Mouse (Mus musculus): ENCODE data around the gene Cacna1s. TPM values are rescaled to one million over a fixed set of nuclear protein-coding genes. Genes with fewer than 3 reads are reported as not detected.

Cacna1s gene
- total RNA-seq (2021) = 100 to 1,000 TPM; 557 to 583 TPM
- long read RNA-seq, experiment 1, full-length matches to known transcripts = 221 of 444 reads
- long read RNA-seq, experiment 1, partial matches to known transcripts = 203 of 444 reads
- long read RNA-seq, experiment 1, other reads (novel, unspliced or antisense) = 20 of 444 reads
- long read RNA-seq, experiment 2, full-length matches to known transcripts = 420 of 646 reads
- long read RNA-seq, experiment 2, partial matches to known transcripts = 148 of 646 reads
- long read RNA-seq, experiment 2, other reads (novel, unspliced or antisense) = 78 of 646 reads

DNA sequence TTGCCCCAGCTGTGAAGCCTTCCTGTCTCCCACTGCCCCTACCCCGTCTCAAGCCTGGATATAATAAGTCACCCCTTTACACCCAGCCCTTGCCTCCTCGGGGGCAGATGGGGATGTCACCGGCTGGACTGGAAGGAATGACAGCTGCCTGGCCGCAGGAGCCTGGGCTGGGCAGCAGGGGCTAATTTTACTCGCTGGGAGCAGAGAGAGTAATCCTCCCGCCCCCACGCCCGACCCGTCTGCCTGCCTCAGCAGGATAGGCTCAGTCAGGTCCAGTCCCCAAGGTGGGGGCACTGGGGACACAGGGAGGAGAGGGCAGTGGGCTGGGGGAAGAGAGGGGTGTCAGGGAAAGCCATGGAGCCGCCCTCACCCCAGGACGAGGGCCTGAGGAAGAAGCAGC is at the start of gene Cacna1s:
TSS of gene Cacna1s (plus strand) at position 204 of the 400 bp plus-strand sequence.
- intact Hi-C loops (cut with DNase I; ENCODE audit: low total_unique reads) = no loop called here
- DNase-seq = peak; percentile 80

DNA sequence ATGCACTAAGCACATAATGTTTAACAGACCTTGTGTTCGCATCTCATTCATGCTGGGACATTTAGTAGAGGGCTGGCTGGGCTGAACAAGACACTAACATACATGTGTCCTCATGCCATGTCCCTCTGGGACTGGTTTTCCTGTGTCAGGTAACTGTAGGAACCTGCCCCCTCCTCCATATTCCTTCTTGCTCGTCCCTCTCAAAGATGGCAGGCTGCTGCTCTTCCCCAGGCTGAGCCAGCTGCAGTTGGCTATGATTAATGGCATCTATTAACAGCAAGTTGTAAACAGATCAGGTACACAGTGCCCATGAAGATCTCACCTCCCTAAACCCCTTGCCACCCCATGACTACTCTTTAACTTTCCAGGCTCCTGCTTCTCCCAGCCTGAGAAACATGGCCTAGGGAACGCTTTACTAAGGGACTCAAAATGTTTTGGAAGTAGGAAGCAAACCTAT is 46.2 kb upstream of the Cacna1s start, which contains the start of gene Igfn1:
TSS of gene Igfn1 (minus strand) at position 51 of the 457 bp plus-strand sequence.
- intact Hi-C loops (cut with DNase I; ENCODE audit: low total_unique reads) = no loop called here
- no peak for DNase-seq

DNA sequence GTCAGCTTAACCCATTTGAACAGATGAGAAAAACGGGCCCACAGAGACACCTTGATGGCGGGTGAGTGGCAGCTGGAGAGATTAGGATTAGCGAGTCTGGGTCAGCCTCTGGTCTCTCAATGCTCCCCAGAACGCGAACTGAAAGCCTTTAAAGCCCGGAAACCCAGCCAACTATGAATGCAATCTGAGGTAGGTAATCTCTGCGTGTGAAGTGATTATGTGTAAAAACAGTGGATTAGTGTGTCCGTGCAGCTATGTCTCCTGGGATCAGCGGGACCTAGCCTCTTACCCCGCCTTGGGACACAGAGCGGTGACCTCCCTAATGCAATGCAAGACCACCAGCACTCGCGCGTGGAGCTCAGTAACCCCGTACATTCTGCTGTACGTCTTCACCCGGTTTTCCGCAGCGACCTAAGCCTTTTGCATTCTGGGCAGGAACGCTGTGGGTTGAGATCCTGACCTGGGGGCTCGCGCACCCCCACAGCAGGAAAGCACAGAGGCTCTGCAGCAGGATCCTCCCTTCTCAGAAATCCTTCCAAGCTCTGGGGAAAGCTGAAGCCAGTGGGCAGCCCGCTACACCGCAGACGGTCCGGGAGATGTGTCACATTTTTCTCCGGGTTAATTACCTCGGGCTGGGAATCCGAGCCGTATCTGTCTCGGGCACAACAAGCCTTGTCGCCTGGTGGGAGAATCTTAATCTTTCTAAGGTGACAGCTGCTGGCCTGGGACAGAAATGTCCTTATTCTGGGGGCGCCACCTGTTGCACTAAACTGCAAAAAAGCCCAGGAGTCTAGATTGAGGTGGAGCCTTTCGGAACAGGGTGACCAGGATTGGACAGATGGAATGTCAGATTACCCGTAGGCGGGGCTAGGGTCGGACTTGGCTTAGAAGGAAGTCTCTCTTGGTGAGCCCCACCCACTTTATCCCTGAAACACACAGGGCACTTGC is 45.1 kb upstream of the Cacna1s start, which contains the start of gene Tmem9:
TSS of gene Tmem9 (plus strand) at position 940 of the 948 bp plus-strand sequence.
- intact Hi-C loops (cut with DNase I; ENCODE audit: low total_unique reads) = no loop called here
- DNase-seq = peak; percentile 81

DNA sequence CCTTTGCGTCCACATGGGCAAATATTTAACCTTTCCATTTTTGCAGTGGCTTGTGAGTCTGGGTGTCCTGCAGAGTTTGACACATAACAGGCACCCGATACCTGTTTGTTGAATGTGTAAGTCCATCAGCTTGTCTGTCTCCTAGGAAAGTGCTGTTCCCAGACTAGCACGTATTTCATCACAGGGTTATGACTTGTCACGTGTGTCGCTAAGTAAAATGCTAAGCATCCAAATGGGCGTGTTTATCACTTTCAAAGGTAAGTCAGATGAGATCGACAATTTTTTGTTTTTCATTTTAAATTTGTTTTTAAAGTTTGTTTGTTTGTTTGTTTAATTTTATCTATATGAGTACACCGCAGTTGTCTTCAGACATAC is 44.4 kb upstream of the Cacna1s start:
- intact Hi-C loops (cut with DNase I; ENCODE audit: low total_unique reads) = no loop called here
- DNase-seq = no peak

DNA sequence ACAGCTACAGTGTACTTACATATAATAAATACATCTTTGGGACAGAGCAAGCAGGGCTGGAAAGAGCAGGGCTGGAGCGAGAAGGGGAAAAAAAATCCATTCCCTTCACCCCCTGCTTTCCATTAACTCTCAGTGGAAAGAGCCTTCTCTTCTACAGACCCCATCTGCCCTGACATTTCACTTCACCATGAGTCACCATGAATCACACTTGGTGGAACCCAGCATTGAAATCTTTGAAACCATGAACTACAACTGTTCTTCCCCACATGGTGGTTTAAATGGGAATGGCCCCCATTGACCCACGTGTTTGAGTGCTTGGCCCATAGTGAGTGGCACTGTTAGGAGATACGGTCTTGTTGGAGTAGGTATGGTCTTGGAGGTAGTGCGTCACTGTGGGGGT is 42.3 kb upstream of the Cacna1s start:
- intact Hi-C loops (cut with DNase I; ENCODE audit: low total_unique reads) = no loop called here
- no peak for DNase-seq

DNA sequence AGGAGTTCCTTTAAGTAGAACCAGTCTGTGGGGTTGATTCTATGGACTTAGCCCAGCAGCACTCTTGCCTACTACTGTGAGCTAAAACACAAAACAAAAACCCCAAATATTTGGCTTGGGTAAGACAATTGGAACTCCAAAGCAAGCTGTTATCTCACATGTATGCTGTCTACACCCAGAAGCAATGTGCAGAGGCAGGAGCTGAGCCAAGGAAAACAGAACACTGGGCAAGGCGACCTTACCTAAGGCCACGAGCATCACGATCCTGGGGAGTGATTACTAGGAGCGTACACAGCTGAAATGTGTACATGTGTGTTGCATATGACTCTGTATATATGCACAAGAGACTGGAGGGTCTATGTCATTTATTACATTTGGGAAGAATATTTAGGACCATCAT is 39.0 kb upstream of the Cacna1s start:
- intact Hi-C loops (cut with DNase I; ENCODE audit: low total_unique reads) = no loop called here
- no peak for DNase-seq

DNA sequence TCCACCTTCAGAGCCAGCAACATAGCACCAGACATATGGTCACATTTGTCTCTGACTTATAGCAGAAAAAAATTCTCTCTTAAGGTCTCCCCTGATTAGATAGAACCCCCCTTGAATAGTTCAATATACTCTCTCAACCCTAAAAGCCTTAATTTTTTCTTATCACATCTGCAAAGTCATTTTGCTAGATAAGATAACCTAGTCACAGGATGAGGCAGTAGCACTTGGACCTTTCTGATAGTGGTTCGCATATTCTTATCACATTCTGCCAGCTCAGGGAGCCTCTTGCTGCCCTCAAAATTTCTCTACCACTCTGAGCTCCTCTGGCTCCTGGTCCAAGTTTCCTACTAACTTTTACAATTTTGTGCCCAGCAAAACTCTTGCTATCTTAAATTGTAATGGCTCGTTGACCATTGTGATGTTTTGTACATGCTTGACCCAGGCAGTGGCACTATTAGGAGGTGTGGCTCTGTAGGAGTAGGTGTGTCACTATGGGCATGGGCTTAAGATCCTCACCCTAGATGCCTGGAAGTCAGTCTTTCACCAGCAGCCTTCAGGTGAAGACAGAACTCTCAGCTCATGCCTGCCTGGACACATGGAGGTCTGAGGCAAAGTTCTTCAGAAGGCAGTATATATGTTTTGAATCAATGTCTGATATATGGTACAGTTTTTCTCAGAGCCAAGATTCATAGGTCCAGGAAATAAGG is 37.6 kb upstream of the Cacna1s start:
- intact Hi-C loops (cut with DNase I; ENCODE audit: low total_unique reads) = no loop called here
- no peak for DNase-seq

DNA sequence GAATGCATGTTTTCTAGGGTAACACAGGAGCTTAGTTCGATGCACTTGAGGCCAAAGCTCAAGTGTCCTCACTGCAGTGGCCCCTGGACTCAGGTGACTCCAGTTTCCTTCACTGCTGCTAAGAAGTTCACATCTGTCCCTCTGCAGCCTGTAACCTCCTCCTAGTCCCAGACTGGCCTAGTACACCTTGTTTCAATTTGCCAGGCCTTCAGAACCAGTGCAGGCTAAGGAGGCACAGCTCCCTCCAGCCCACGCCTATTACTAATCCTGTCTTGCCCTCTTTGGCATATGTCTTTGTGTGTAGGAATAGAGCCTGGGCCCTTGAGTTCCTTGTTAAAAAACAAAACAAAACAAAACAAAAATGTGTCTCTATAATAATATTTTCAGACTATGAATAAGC is 35.2 kb upstream of the Cacna1s start:
- DNase-seq = no peak
- intact Hi-C loops (cut with DNase I; ENCODE audit: low total_unique reads) = no loop called here

DNA sequence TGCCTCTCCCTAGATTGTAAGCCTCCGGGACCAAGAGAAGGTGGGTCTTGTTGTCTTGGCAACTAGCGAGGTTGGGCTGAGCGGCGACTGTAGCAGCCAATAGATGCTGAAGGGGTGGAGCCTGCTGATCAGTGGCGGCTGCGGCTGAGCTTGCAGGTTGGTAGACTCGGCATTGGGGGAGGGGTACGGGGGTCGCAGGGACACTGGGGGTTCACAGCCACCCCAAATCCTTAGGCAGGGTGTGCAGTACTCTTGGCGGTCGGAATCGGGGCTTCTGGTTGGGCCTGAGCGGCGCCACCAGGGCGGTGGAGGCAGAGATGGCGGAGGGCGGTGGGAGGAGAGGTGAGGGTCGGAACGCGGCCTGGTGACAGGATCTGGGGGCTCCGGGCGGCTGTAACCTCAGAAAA is 34.6 kb upstream of the Cacna1s start:
- intact Hi-C loops (cut with DNase I; ENCODE audit: low total_unique reads) = no loop called here
- DNase-seq = peak; percentile 91

DNA sequence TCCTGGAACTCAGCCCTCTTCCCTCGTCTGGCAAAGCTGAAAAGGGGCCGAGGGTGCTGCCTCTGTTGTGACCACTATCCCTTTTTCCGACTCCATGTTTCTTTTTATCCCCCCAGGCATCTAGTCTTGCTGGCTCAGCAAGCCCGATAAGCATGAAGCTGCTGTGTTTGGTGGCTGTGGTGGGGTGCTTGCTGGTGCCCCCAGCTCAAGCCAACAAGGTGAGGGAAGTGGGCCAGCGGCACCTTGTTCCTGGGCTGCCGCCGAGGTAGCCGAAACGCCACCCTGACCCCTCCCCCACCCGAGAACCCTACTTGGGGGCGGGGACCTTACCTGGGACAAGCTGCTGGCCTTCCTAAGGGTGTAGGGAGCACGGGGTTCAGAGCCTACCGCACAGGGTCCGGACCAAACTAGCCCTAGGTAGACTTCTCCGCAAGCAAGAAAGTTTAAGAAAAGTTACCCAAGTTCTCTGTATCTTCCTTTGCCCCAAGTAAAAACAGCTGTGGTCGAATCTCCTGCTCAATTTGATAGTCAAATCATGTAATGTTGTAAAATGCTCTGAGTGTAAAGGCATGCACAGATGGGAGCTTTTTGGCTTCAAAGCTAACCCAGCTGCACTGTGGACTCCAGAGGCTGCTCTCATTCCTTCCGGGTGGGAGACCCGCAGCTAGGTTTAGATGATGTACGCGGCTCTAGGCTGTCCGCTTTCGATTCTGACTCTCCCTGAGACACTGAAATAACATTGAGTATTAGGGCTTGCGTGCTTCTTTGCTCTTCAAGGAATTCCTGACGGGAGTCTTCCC is 34.0 kb upstream of the Cacna1s start:
- DNase-seq = peak; percentile 22
- intact Hi-C loops (cut with DNase I; ENCODE audit: low total_unique reads) = no loop called here

DNA sequence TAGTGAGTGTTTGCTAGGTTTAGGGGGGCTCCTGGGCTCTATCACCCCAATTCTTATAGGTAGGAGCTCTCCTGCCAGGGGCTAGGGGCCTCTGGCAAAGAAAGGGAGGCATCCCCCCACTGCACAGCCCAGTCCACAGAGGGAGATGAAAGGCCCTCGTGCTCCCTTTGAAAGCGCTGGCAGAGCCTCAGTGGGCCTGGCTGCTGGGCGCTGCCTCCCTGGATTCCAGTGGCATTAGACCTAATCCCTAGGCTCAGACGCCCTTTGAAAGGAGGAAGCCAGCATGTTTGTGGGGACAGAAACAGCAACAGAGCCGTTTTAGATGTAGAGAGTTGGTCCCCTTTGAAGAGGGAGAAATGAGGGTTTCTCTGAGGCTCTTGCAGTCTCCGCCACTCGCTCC is 22.3 kb upstream of the Cacna1s start:
- DNase-seq = no peak
- intact Hi-C loops (cut with DNase I; ENCODE audit: low total_unique reads) = no loop called here

DNA sequence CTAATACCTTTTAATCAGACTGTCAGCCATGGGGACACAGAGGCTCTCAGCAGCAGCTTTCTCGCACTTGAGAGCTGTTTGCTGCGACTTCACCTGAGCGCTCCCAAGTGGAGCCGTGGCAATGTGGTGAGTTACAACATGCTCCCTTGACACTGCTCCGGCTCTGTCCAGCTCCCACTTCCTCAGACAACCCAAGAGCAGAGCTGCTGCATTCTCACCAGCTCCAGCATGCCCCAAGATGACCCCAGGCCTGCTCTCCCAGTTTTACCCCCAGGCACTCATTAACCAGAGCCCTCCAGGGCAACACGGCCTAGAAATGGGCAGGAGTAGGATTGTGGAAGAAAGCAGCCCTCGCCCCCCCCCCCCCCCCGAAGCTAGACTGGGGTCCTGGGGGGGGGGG is 20.9 kb upstream of the Cacna1s start:
- intact Hi-C loops (cut with DNase I; ENCODE audit: low total_unique reads) = no loop called here
- DNase-seq = no peak

DNA sequence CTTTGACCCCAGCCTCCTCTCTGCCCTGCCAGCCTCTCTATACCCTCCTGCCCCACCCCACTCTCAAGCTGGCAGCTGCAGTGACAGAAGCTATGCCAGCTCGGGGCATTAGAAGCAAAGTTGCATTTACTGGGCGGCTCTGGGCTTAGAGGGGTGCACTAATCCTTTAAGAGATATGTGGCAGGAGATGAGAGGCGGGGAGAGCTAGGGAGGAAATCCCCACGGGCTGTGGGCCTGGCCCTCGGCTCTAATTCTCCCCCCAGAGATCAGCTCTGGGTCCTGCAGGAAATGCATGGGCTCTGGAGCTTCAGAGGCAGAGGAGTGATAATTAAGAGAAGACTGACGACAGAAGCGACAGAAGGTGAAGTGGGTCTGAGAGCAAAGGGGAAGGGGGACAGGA is 19.6 kb upstream of the Cacna1s start:
- intact Hi-C loops (cut with DNase I; ENCODE audit: low total_unique reads) = no loop called here
- no peak for DNase-seq

DNA sequence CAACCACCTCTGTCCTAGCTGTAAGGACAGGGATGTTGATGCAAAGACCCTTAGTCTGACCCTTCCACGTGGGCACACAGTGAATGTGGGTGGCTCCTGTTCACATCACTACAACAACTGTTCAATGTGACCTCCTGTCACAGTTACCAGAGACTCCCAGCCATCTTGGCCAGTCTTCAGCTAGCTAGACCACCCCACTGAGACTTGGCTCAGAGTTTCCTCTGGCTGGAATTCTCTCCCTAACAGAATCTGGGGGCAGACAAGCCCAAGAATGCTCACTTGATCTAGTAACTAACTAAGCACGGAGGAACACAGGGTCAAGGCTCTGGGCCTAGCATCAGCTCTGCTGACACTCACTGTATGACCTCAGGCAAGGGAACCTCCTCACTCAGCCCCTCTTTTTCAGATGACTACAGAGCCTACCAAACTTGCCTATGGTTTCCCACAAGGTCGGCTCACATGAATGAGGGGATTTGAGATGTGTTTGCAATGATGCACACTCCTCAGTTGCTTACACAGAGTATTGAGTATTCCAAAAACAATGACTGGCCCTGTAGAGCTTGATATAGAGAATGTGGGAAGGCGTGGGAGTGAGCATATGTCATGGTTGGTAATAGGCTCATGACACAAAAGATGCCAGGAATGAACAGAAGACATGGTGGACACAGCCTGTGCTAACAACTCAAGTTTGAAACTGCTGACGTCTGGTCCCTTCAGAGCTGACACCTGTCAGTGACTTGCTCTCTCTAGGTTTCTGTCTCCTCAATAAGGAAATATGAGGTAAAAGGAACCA is 13.6 kb upstream of the Cacna1s start:
- DNase-seq = no peak
- intact Hi-C loops (cut with DNase I; ENCODE audit: low total_unique reads) = no loop called here

DNA sequence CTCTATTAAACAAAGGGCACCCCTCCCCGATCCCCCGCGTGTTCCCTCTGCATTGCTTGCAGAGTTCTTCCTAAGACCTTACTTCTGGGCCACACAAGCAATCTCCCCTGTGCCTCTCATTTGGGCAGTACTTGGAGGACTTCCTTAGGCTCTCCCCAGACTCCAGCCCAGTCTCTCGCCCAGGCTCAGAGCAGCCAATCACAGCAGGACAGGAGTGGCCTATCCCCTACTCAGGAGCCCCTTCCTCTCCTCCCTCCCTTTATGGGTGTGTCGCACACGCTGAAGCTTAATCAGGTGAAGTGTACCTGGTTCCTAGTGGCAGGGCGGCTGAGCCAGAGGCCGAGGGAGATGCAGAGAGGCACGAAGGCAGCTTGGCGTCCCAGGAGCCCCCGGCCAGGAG is 12.1 kb upstream of the Cacna1s start:
- intact Hi-C loops (cut with DNase I; ENCODE audit: low total_unique reads) = no loop called here
- DNase-seq = no peak

DNA sequence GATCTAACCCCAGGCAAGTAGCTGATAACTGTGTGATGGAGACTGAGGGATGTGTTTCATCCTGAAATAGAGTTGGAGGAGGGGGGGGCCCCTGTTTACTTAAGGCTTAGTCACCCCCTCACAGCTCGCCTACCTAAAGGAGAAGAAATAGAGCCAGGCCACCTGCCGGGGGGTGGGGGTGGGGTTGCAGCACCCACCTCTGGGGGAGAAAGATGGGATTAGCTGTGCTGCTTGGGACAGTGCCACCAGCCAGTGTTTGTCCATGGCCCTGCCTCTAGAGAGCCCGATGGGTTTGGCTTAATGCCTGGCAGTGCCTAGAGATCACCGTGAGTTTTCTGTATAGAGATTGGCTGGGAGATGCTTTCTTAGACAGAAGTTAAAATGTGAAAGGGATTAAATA is 11.7 kb upstream of the Cacna1s start:
- intact Hi-C loops (cut with DNase I; ENCODE audit: low total_unique reads) = no loop called here
- DNase-seq = no peak

DNA sequence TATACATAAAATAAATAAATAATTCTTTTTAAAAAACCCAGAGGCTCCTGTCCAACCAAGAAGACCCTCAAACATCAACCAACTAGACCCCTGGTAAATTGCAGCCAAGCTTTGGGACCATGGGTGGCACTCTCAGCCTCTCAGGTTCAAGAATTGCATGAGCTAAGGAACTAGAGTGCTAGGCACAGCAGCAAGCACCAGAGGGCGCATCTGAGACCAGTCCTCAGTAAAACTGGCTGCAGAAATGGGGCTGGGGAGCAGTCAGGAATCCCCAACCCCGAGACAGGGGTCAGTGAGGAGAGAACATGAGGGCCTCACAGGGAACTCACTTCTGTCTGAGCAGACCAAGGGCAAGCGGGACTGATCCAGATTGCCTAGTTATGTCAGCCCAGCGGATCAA is 6.8 kb upstream of the Cacna1s start:
- peak; percentile 47 for DNase-seq
- intact Hi-C loops (cut with DNase I; ENCODE audit: low total_unique reads) = loop anchor here (5.0 kb wide), 2 partner anchors 37 to 127 kb away; no protein-coding TSS in a partner anchor

DNA sequence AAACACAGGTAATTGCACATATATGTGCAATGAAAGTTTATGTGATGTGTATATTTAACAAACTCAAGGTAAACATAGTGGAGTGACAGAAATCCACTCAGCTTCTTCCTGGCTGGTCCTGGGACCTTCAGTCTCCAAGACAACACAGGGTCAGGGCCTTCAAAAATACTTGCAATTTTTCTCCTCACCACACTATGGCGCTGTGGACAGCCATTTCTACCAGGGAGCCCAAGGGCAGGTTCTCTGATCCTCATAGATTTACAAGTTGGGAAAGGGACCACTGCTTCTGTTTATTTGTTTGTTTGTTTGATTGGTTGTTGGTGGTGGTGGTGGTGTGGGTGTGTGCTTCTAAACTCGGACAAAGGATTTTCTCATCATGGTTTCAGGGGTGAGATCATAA is 5.1 kb upstream of the Cacna1s start:
- no peak for DNase-seq
- intact Hi-C loops (cut with DNase I; ENCODE audit: low total_unique reads) = loop anchor here (5.0 kb wide), 2 partner anchors 35 to 125 kb away; no protein-coding TSS in a partner anchor

Measured in gastrocnemius, postnatal 14 days (tissue).